Mouse (Mus musculus) left cerebral cortex, adult 2 months (tissue): ENCODE measurements around the gene Elovl4. TPM values are rescaled to one million over a fixed set of nuclear protein-coding genes. Genes with fewer than 3 reads are reported as not detected.
A peak's percentile ranks its signal among the peaks of the same experiment; 100 is the strongest.

Experiments
- DNase-seq, 2 experiments: peaks; one replicate each; pipeline ENCODE4 v3.0.0; 2021 to 2022; ENCODE audit warnings: low spot score in 2 of 2, mixed read lengths in 1 of 2; ENCODE audit errors: extremely low spot score in 1 of 2
- H3K27ac ChIP-seq: fragments of 200-600 bp; 2 replicates; pipeline ENCODE4 v1.8.1; 2022
- H3K4me3 ChIP-seq: fragments of 200-600 bp; 2 replicates; pipeline ENCODE4 v1.8.1; 2022
- CTCF ChIP-seq: fragments of 200-600 bp; IDR thresholded peaks from 2 replicates; pipeline ENCODE4 v1.8.1; 2022; ENCODE audit warnings: antibody characterized with exemption, mild to moderate bottlenecking, moderate library complexity
- intact Hi-C: fragments of 180-260 bp; cut with DNase I; formaldehyde crosslinking; loops from one replicate; pipeline ENCODE4 v1.15.1; 2025
- long read RNA-seq, 2 experiments: library from polyadenylated mRNA; stranded (forward); transcript quantifications; one replicate each; pipeline ENCODE4 v2.0.0; 2021; ENCODE audit warnings: borderline mapping rate in 2 of 2
- total RNA-seq, 2 experiments: library from RNA; stranded (reverse); gene quantifications; 2 replicates each; pipeline ENCODE4 v1.2.3; 2021

The Elovl4 gene
- total RNA-seq: 10 to 100 TPM; 64.6 to 66.0 TPM
- long read RNA-seq, experiment 1, transcript Elovl4-201 (6 exons, 3,001 nt): major isoform, 103 of 115 reads
- long read RNA-seq, experiment 1, partial matches to known transcripts: 4 of 115 reads
- long read RNA-seq, experiment 1, other reads (novel, unspliced or antisense): 8 of 115 reads
- long read RNA-seq, experiment 2, transcript Elovl4-201 (6 exons, 3,001 nt): major isoform, 54 of 66 reads
- long read RNA-seq, experiment 2, partial matches to known transcripts: 3 of 66 reads
- long read RNA-seq, experiment 2, other reads (novel, unspliced or antisense): 9 of 66 reads

DNA sequence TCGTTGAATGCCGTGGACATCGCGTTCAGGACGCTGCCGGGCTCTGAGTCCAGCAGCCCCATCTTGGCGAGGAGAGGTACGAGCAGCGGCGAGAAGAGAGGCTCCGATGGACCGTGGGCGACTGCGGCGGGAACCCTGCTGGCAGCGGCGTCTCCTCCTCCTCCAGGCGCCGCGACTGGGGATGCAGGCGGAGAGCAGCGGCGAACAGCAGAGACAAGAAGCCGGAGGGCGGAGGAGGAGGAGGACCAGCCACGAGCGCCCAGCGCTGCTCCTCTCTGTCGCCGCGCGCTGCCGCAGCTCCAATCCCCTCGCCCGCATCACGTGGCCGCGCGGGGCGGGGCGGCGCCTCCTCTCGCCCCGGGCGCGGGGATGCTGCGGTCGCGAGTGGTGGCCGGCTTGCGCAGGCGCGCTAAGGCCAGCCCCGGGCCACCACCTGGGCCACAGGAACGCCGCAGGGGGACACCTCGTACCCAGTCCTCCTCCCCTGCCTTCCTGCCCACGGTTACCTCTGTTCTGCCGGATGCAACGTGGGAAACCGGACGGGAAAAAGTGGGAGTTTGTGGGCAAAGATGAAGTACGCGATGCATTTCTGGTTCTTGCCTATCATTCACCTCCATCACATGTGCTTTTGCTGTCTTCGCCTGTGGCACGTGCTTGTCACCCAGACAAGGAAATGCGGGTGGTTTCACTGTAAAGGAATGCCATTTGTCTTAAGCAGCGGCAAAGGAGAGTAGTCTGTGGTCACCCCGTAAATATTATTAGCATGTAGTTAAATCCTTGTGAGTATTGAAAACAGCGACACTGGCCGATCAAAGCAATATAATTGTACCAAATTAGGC, at the start of gene Elovl4:
Elovl4 (minus strand) TSS at position 301 of the 839 bp plus-strand sequence.
- intact Hi-C loops: loop anchor here (1.0 to 5.0 kb wide), 4 partner anchors 28 to 1606 kb away; partner anchors contain the start of genes Bckdhb and Ttk
- peak; percentile 91 to 93 for DNase-seq
- Histone ChIP-seq H3K4me3 (peak within 1 kb of the TSS; percentile 92), H3K27ac (peak within 1 kb of the TSS; percentile 96)
- TF ChIP-seq CTCF: no peak

DNA sequence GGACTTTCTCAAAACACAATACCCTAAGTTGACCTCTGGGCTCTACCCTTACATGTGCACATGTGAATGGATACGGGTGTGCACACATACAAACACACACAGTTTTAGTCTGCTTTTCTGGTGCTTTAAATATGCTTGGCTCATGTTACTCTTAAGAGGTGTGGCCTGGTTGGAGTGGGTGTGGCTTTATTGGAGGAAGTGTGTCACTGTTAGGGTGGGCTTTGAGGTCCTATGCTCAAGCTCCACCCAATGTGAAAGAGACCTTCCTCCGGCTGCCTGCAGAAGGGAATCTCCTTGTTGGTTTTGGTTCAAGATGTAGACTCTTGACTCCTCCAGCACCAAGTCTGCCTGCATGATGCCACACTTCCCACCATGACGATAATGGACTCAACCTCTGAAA, 46.4 kb upstream of the Elovl4 start:
- intact Hi-C loops: no loop called here
- no peak for DNase-seq
- Histone ChIP-seq H3K4me3 (no peak overlapping the region), H3K27ac (no peak overlapping the region)
- no peak for TF ChIP-seq CTCF

DNA sequence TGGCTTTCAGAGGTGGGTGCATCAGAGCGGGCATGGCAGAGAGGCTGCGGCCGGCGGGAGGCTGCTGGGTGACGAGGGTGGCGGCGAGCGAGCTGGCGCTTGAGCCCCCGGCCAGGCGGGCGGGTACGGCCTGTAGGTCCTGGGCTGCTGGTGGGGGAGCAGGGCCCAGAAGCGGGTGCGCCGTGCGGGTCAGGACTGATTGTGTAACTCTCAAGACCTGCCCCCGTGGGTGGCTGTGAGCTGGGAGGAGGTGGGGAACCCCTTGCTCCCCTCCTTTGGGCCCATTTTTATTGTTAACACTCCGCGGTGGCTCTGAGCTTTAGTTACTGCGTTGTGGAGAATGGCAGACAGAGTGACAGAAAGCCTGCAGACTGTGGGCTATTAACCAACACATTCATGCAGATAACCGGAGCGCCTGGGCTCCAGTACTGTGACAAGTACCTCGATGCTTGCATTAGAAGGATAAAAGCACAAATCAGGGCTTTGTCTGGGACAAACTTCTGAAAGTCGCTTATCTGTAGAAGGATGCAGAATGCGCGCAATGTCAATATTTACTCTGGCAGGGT, 28.8 kb upstream of the Elovl4 start:
- Histone ChIP-seq H3K27ac (no peak overlapping the region), H3K4me3 (peak overlapping the region; percentile 74)
- intact Hi-C loops: loop anchor here (1.0 kb wide), 1 partner anchor 29 kb away; the partner anchor contains the start of gene Elovl4
- no peak for DNase-seq
- no peak for TF ChIP-seq CTCF

DNA sequence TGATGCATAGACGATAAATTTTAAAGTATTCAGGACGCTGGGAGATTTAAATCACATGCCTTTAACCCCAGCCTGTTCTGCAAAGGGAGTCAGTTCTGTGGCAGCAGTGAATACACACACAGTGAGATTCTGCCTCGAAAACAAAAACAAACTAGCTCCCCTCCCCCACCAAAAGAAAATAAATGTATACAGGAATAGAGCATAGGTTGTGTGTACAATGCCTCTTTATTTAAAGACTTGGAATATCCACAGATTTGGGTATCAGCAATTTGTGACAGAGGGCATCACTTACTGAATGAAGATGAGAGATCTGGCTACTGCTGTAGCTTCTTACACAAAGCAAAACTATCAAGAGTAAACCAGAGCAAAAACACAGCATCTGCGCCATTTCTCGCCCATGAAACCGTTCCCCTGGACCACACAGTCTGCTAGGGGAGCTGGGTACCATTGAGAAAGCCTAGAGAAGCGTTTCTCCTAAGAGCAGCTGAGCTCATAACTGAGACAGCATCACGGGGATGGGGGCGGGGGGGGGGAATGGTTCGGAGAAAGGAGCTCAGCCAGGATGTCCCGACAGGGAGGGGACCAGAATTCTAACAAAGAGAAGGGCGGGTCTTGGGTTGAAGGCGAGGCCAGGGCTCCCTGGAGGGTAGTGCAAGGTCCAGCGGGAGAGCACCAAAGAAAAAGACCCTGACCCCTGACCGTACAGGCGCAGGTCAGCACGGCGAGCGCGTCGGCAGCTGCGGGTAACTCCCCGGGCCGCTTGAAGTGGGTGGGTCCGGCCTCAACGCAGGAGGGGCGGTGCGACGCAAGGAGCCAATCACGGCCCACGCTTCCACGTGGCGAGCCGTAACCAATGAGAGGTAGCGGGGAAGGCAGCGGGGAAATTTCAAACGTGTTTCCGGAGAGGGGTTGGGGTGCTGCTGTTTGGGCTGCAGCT, 28.0 kb upstream of the Elovl4 start, which contains the start of gene Ttk:
Ttk (plus strand) TSS at position 879 of the 937 bp plus-strand sequence.
- peak within 1 kb of the TSS; percentile 96 for H3K27ac ChIP-seq
- intact Hi-C loops: loop anchor here (1.0 kb wide), 1 partner anchor 28 kb away; the partner anchor contains the start of gene Elovl4
- H3K4me3 ChIP-seq: peak within 1 kb of the TSS; percentile 74
- peak; percentile 90 for DNase-seq
- peak; percentile 39 for TF ChIP-seq CTCF

DNA sequence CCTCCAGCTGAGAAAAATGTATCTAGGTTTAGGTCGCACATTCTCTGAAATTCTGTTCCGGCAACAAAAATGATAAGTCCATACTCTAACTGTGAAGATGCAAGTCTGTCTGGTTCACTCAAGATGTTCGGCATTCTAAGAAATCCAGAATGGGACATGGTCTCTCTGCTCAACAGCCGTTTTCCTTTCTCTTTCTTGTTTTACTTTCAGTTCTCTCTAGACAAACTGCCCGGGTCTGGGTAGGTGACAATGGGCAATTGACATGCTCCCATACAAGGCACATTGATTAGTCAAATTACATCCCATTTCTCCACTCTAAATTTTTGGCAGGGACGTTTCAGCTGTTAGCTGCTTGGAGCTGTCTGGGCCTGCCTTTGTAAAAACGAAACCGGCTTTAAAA, 25.1 kb upstream of the Elovl4 start:
- TF ChIP-seq CTCF: no peak
- intact Hi-C loops: no loop called here
- Histone ChIP-seq H3K4me3 (no peak overlapping the region), H3K27ac (no peak overlapping the region)
- no peak for DNase-seq

DNA sequence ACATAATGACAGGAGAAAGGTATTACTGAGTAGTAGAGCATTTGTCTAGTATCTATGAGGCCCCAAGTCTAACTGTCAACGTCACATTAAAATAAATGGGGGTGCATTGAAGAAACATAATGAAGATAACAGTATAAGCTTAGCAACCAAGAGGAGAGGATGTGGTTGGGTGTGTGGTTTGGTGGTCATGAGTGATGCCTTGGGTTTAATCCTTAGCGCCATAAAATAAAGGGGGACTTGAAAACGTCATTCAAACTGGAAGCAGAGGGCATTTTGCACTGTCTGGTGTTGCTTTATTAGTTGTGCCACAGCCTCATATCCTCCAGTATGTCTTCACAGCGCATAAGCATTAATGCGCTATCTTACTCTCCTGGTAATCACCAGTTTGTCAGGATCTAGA, 23.8 kb upstream of the Elovl4 start:
- intact Hi-C loops: no loop called here
- Histone ChIP-seq H3K4me3 (no peak overlapping the region), H3K27ac (no peak overlapping the region)
- no peak for DNase-seq
- no peak for TF ChIP-seq CTCF

DNA sequence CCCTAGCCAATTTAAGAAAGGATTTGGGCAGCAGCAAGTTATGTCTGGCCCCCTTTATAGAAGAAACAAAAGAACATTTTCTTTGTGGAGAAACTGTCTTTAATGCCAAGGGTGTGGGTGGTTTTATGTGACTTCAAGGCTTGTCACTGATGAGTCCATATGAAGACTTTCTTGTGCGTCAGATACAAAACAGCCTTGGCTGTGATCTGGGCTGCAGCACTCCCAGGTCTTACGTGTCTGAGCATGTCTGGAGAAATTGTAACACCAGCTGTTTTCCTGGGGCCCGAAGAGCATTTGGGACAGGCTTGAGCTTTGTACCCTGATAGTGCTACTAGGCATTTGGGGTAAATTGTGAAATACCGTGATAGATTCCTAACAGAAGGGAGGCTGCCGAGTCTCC, 16.8 kb upstream of the Elovl4 start:
- no peak overlapping the region for H3K27ac ChIP-seq
- H3K4me3 ChIP-seq: no peak overlapping the region
- intact Hi-C loops: no loop called here
- no peak for DNase-seq
- TF ChIP-seq CTCF: no peak

DNA sequence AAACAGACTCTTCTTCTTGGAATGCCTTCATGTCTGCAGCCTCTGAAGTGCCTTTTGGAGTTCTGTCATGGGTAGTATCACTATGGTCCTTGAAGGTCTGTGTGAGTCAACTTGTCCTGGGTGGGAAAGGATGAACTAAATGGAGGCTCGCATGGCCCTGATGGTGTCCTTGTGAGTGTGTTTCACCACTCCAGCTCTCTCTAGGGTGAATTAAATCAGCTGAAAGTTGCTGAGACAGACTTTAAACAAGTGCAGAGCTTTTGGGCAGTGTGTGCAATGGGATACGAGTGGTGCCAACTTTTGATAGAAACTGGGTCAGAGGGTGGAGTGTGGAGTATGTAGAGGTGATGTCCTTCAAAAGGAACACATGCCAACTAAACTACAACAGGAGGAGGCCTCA, 14.9 kb upstream of the Elovl4 start:
- DNase-seq: no peak
- intact Hi-C loops: no loop called here
- no peak overlapping the region for H3K27ac ChIP-seq
- no peak overlapping the region for H3K4me3 ChIP-seq
- no peak for TF ChIP-seq CTCF

DNA sequence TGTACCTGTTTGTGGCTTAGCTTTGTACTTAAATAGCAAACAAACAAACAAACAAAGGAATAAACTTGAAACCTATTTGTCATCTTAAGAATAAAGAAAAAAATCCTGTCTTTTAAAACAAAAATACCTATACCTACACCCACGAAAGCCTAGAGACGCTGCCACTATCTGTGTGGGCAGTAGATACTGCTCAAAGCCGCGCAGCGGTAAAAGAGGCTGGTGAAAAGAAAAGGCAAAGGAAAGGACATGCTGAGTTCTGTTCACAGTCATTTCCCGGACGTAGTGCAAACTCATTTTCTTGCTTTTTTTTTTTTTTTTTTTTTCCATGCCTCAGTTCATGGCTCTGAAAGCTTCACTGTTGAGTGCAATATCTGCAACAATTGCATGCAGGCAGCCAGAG, 13.1 kb upstream of the Elovl4 start:
- TF ChIP-seq CTCF: no peak
- Histone ChIP-seq H3K4me3 (no peak overlapping the region), H3K27ac (no peak overlapping the region)
- DNase-seq: no peak
- intact Hi-C loops: no loop called here

DNA sequence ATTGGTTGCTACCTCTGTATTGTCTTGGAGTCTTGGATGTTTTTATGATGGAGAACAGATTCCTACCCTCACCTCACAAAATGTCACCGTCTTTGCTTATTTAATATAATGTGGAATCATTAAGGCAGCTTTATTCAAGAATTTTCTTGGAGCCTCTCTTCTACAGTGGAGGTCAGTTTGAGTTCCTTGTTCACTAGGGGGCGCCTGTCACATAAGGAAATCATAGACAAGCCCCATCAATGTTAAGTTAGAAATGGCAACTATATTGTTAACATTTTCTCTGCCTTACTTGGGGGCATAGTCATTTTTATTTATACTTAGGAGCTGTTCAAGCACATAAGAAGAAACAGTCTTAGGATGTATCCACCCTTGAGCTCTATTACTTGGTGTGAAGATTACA, 1.5 kb upstream of the Elovl4 start:
- H3K27ac ChIP-seq: no peak overlapping the region
- TF ChIP-seq CTCF: peak; percentile 78
- H3K4me3 ChIP-seq: no peak overlapping the region
- DNase-seq: peak in 1 of 2 experiments; percentile 52
- intact Hi-C loops: loop anchor here (2.0 to 5.0 kb wide), 3 partner anchors 97 to 1605 kb away; partner anchors contain the start of gene Bckdhb
